Mouse (Mus musculus) limb, embryonic 13.5 days (tissue): Measurements from ENCODE around the gene Ppp2r2c. TPM values are rescaled to one million over a fixed set of nuclear protein-coding genes. Genes with fewer than 3 reads are reported as not detected.

ENCODE experiments used
- ATAC-seq: fragments of 200-750 bp; cut with Nextera tagmentation; 2 replicates; pipeline ENCODE4 v1.8.0; 2017; ENCODE audit warnings: low read depth, moderate number of reproducible peaks, moderate TSS enrichment; ENCODE audit not compliant: low FRiP score
- H3K27ac ChIP-seq: fragments of 300-500 bp; sonication (generic); 2 replicates; pipeline ENCODE4 v1.5.1; 2015; ENCODE audit warnings: inconsistent platforms, mild to moderate bottlenecking, moderate library complexity
- H3K27me3 ChIP-seq: fragments of 300-500 bp; sonication (generic); 2 replicates; pipeline ENCODE4 v1.6.1; 2015; ENCODE audit warnings: mild to moderate bottlenecking, inconsistent platforms
- H3K36me3 ChIP-seq: fragments of 300-500 bp; sonication (generic); 2 replicates; pipeline ENCODE4 v1.6.1; 2015; ENCODE audit warnings: inconsistent platforms, mild to moderate bottlenecking, moderate library complexity
- H3K4me1 ChIP-seq: fragments of 300-500 bp; sonication (generic); 2 replicates; pipeline ENCODE4 v1.6.1; 2015; ENCODE audit warnings: inconsistent platforms
- H3K4me2 ChIP-seq: fragments of 300-500 bp; sonication (generic); replicated peaks from 2 replicates; pipeline ENCODE4 v1.6.1; 2015; ENCODE audit warnings: inconsistent platforms, mild to moderate bottlenecking, moderate library complexity
- H3K4me3 ChIP-seq: fragments of 300-500 bp; sonication (generic); 2 replicates; pipeline ENCODE4 v1.5.1; 2015; ENCODE audit warnings: moderate library complexity, mild to moderate bottlenecking, inconsistent platforms
- H3K9ac ChIP-seq: fragments of 300-500 bp; sonication (generic); 2 replicates; pipeline ENCODE4 v1.6.1; 2015; ENCODE audit warnings: mild to moderate bottlenecking, inconsistent platforms
- H3K9me3 ChIP-seq: fragments of 300-500 bp; sonication (generic); 2 replicates; pipeline ENCODE4 v1.6.1; 2016; ENCODE audit warnings: inconsistent platforms
- WGBS: fragments of 180-500 bp; shearing (Covaris S2); methylation state at CpG from one replicate; pipeline ENCODE4 v1.1.7; 2015; 5-methylcytosine and 5-hydroxymethylcytosine counted together
- polyA plus RNA-seq: library from polyadenylated mRNA; unstranded; fragments of >200 nt; fragmentation: Nextera tagmentation; extraction: Ambion mirVana; gene quantifications from 2 replicates; pipeline ENCODE4 v1.2.1, GENCODE M21; 2015

Ppp2r2c gene
- polyA plus RNA-seq = 0.10 and 0.15 TPM in 2 replicates

- ATAC-seq = no peak
- Histone ChIP-seq H3K36me3 (no peaks in the 10 kb centered on the region), H3K4me3 (peak within 1 kb of the TSS; percentile 49), H3K9ac (peak within 1 kb of the TSS; percentile 45; the same call in 1 of the 2 replicates), H3K4me1 (peaks cover 21% of the 10 kb centered on the region), H3K4me2 (peak within 1 kb of the TSS; percentile 84), H3K27me3 (peaks cover 100% of the 10 kb centered on the region), H3K9me3 (peaks cover 11% of the 10 kb centered on the region), H3K27ac (no peak within 1 kb of the TSS)
- under 1% methylated on average over 72 of the region's 108 CpGs for WGBS
Observed at GRCm38 (mm10) chr5:36868266-36869090, at the start of gene Ppp2r2c. Gene Ppp2r2c, plus strand, starts transcription at chr5:36868513.

GRCm38 (mm10) chr5:36819742-36820141 is 48.6 kb upstream of the Ppp2r2c start:
- 88% methylated on average over 5 of the region's 5 CpGs for WGBS
- ATAC-seq = no peak
- no peak overlapping the region for H3K4me2 ChIP-seq

GRCm38 (mm10) chr5:36820142-36820541 is 48.2 kb upstream of the Ppp2r2c start:
- Histone ChIP-seq H3K9ac (no peak overlapping the region), H3K9me3 (no peaks in the 10 kb centered on the region), H3K4me2 (no peak overlapping the region), H3K36me3 (peaks cover 6% of the 10 kb centered on the region), H3K27ac (no peak overlapping the region), H3K4me1 (no peaks in the 10 kb centered on the region), H3K27me3 (no peaks in the 10 kb centered on the region), H3K4me3 (no peak overlapping the region)
- 43% methylated on average over 6 of the region's 6 CpGs for WGBS
- ATAC-seq = no peak

More at GRCm38 (mm10) chr5:36819742-36820141, 48.6 kb upstream of the Ppp2r2c start:
- no peak overlapping the region for H3K27ac ChIP-seq
- no peaks in the 10 kb centered on the region for H3K27me3 ChIP-seq
- H3K9me3 ChIP-seq = no peaks in the 10 kb centered on the region
- no peaks in the 10 kb centered on the region for H3K4me1 ChIP-seq
- H3K4me3 ChIP-seq = no peak overlapping the region
- no peak overlapping the region for H3K9ac ChIP-seq
- H3K36me3 ChIP-seq = peaks cover 6% of the 10 kb centered on the region

GRCm38 (mm10) chr5:36822907-36823306 is 45.4 kb upstream of the Ppp2r2c start:
- H3K9ac ChIP-seq = no peak overlapping the region
- no peak overlapping the region for H3K27ac ChIP-seq
- no peaks in the 10 kb centered on the region for H3K27me3 ChIP-seq
- H3K9me3 ChIP-seq = no peaks in the 10 kb centered on the region
- H3K4me2 ChIP-seq = no peak overlapping the region
- peaks cover 6% of the 10 kb centered on the region for H3K36me3 ChIP-seq
- H3K4me3 ChIP-seq = no peak overlapping the region
- WGBS = 72% methylated on average over 4 of the region's 4 CpGs
- no peaks in the 10 kb centered on the region for H3K4me1 ChIP-seq
- ATAC-seq = peak; percentile 63

- H3K4me2 ChIP-seq = no peak overlapping the region
- no peaks in the 10 kb centered on the region for H3K9me3 ChIP-seq
- H3K4me3 ChIP-seq = no peak overlapping the region
- no peak for ATAC-seq
- H3K4me1 ChIP-seq = peaks cover 13% of the 10 kb centered on the region; the same call in 1 of the 2 replicates
- 77% methylated on average over 4 of the region's 4 CpGs for WGBS
- no peaks in the 10 kb centered on the region; the same call in 1 of the 2 replicates for H3K36me3 ChIP-seq
- peaks cover 6% of the 10 kb centered on the region; the same call in 1 of the 2 replicates for H3K27me3 ChIP-seq
- H3K27ac ChIP-seq = no peak overlapping the region
- H3K9ac ChIP-seq = no peak overlapping the region
Observed at GRCm38 (mm10) chr5:36829098-36829497, 39.2 kb upstream of the Ppp2r2c start.

GRCm38 (mm10) chr5:36829913-36830879 is 38.1 kb upstream of the Ppp2r2c start, which contains the start of gene Man2b2:
Gene Man2b2, minus strand, starts transcription at chr5:36830653.
- 3% methylated on average over 46 of the region's 46 CpGs for WGBS
- peak within 1 kb of the TSS; percentile 74 for H3K9ac ChIP-seq
- peak within 1 kb of the TSS; percentile 73 for H3K4me2 ChIP-seq
- ATAC-seq = peak; percentile 80
- H3K4me1 ChIP-seq = peaks cover 13% of the 10 kb centered on the region; the same call in 1 of the 2 replicates
- no peak within 1 kb of the TSS for H3K27ac ChIP-seq
- H3K9me3 ChIP-seq = no peaks in the 10 kb centered on the region
- H3K4me3 ChIP-seq = peak within 1 kb of the TSS; percentile 58
- H3K27me3 ChIP-seq = peaks cover 6% of the 10 kb centered on the region; the same call in 1 of the 2 replicates
- H3K36me3 ChIP-seq = no peaks in the 10 kb centered on the region; the same call in 1 of the 2 replicates

GRCm38 (mm10) chr5:36831272-36831671 is 37.0 kb upstream of the Ppp2r2c start:
- ATAC-seq = no peak
- no peak overlapping the region for H3K4me3 ChIP-seq
- H3K9me3 ChIP-seq = no peaks in the 10 kb centered on the region
- H3K4me1 ChIP-seq = peaks cover 13% of the 10 kb centered on the region; the same call in 1 of the 2 replicates
- 58% methylated on average over 7 of the region's 7 CpGs for WGBS
- H3K9ac ChIP-seq = no peak overlapping the region
- H3K27ac ChIP-seq = no peak overlapping the region
- H3K27me3 ChIP-seq = peaks cover 6% of the 10 kb centered on the region; the same call in 1 of the 2 replicates
- no peak overlapping the region for H3K4me2 ChIP-seq
- H3K36me3 ChIP-seq = no peaks in the 10 kb centered on the region; the same call in 1 of the 2 replicates

- Histone ChIP-seq H3K27me3 (peaks cover 3% of the 10 kb centered on the region; the same call in 1 of the 2 replicates), H3K4me2 (no peak overlapping the region), H3K9me3 (no peaks in the 10 kb centered on the region), H3K27ac (no peak overlapping the region), H3K36me3 (no peaks in the 10 kb centered on the region), H3K4me3 (no peak overlapping the region), H3K9ac (no peak overlapping the region), H3K4me1 (0 out of 2 replicates have a peak, but pooled peaks cover 1% of the 10 kb centered on the region)
- no peak for ATAC-seq
- WGBS = 1% methylated on average over 6 of the region's 6 CpGs
Observed at GRCm38 (mm10) chr5:36835933-36836332, 32.4 kb upstream of the Ppp2r2c start.

GRCm38 (mm10) chr5:36839032-36839431 is 29.3 kb upstream of the Ppp2r2c start:
- no peaks in the 10 kb centered on the region for H3K36me3 ChIP-seq
- no peak overlapping the region for H3K4me2 ChIP-seq
- H3K4me1 ChIP-seq = no peaks in the 10 kb centered on the region
- no peak overlapping the region for H3K27ac ChIP-seq
- no peak overlapping the region for H3K9ac ChIP-seq
- no peak for ATAC-seq
- no peak overlapping the region for H3K4me3 ChIP-seq
- H3K9me3 ChIP-seq = no peaks in the 10 kb centered on the region
- 82% methylated on average over 2 of the region's 2 CpGs for WGBS
- no peaks in the 10 kb centered on the region; the same call in 1 of the 2 replicates for H3K27me3 ChIP-seq

- no peak for ATAC-seq
- H3K27me3 ChIP-seq = no peaks in the 10 kb centered on the region
- no peak overlapping the region for H3K9ac ChIP-seq
- no peak overlapping the region for H3K4me3 ChIP-seq
- no peak overlapping the region for H3K4me2 ChIP-seq
- no peak overlapping the region for H3K27ac ChIP-seq
- H3K9me3 ChIP-seq = no peaks in the 10 kb centered on the region
- 58% methylated on average over 8 of the region's 8 CpGs for WGBS
- H3K36me3 ChIP-seq = no peaks in the 10 kb centered on the region
- H3K4me1 ChIP-seq = no peaks in the 10 kb centered on the region
Observed at GRCm38 (mm10) chr5:36839602-36840001, 28.7 kb upstream of the Ppp2r2c start.

- no peak overlapping the region for H3K4me2 ChIP-seq
- no peaks in the 10 kb centered on the region for H3K4me1 ChIP-seq
Observed at GRCm38 (mm10) chr5:36840092-36840491, 28.2 kb upstream of the Ppp2r2c start.

More at GRCm38 (mm10) chr5:36840092-36840491, 28.2 kb upstream of the Ppp2r2c start:
- Histone ChIP-seq H3K4me3 (no peak overlapping the region), H3K9ac (no peak overlapping the region), H3K27me3 (no peaks in the 10 kb centered on the region), H3K36me3 (no peaks in the 10 kb centered on the region), H3K9me3 (no peaks in the 10 kb centered on the region), H3K27ac (no peak overlapping the region)
- WGBS = 81% methylated on average over 7 of the region's 7 CpGs
- no peak for ATAC-seq
